Mouse (Mus musculus): Measurements from ENCODE around the gene Vmn1r61.

Vmn1r61 gene

GRCm38 (mm10) chr7:5613195-5613594, at the start of gene Vmn1r61:
TSS of gene Vmn1r61 (minus strand) at chr7:5613295.
- no peak for DNase-seq (ENCODE audit: low read depth)
